1 mouse cellular context compared by ENCODE assay signal in the genomic region with DNA sequence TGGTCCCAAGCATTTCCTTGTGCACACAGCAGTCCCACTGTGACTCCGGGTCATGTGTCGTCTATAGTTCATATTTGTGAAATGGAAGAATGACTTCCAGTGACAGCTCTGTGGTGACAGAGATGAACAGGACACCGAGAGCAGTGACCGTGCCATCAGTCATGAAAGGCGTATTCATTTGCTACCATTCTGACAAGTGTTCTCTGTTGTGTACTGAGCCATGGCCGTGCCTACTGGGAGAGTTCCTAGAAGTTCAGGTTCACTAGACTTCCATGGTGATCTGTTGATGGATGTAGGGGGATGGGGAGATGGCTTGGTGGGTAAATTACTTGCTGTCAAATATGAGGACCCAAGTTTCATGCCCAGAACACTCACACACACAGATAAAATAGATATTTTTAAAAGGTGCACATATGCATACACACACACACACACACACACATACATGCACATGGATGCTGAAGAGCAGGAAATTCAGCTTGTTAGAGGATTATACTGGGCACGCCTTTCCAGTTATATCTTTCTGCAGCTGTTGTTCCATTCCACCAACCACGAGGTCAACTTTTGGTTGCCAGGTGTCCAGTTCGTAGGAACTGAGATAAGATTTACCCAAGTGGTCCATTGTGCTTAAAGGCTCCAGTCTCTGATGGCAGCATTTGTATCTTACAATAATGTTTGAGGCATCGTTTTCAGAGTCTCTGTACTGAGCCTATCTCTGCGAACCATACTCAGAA.
A peak's percentile ranks its signal among the peaks of the same experiment; 100 is the strongest.
TF ChIP-seq lines count a peak whose summit lies in the region.

No protein-coding gene starts in this region.

TF ChIP-seq in CH12.LX, 34 proteins besides CTCF, POLR2A, EP300 and RAD21 (continued from another document):
- no peak for TF ChIP-seq USF2 (conservative IDR thresholded peaks at IDR 0.05; ENCODE audit: low read depth, low read length)
- no peak for TF ChIP-seq ZKSCAN1 (IDR thresholded peaks at IDR 0.05; ENCODE audit: borderline replicate concordance, low read depth, low read length)
- no peak for TF ChIP-seq ZNF384 (IDR thresholded peaks at IDR 0.05; ENCODE audit: low read depth, low read length)
- no peak for TF ChIP-seq NRF1 (IDR thresholded peaks at IDR 0.05; ENCODE audit: low read depth, low read length)
- TF ChIP-seq TBP (conservative IDR thresholded peaks at IDR 0.05; ENCODE audit: low read depth, low read length), result no peak
- peak; percentile 66; the same call in 1 of the 2 replicates for TF ChIP-seq MYC (IDR thresholded peaks at IDR 0.05; ENCODE audit: low read depth, low read length)
- TF ChIP-seq JUND (conservative IDR thresholded peaks at IDR 0.05; ENCODE audit: low read depth, low read length), result no peak
- TF ChIP-seq SMC3 (IDR thresholded peaks at IDR 0.05; ENCODE audit: low read depth, low read length), result no peak
- TF ChIP-seq JUN (IDR thresholded peaks at IDR 0.05; ENCODE audit: insufficient read depth, low read depth, low read length), result no peak
- no peak for TF ChIP-seq ZMIZ1 (IDR thresholded peaks at IDR 0.05; ENCODE audit: low read depth, low read length)
- no peak for TF ChIP-seq POLR2AphosphoS2 (IDR thresholded peaks at IDR 0.05; ENCODE audit: low read depth, low read length)
- TF ChIP-seq MAFK (IDR thresholded peaks at IDR 0.05; ENCODE audit: insufficient replicate concordance, low read length), result no peak
- TF ChIP-seq CHD2 (IDR thresholded peaks at IDR 0.05; ENCODE audit: low read length), result no peak; the same call in 1 of the 2 replicates
- TF ChIP-seq IRF4 (IDR thresholded peaks at IDR 0.05; ENCODE audit: low read depth, low read length), result no peak
- TF ChIP-seq RCOR1 (conservative IDR thresholded peaks at IDR 0.05; ENCODE audit: low read depth, low read length), result no peak
- TF ChIP-seq KAT2A (IDR thresholded peaks at IDR 0.05; ENCODE audit: insufficient replicate concordance, low read length), result no peak
- TF ChIP-seq MAZ (IDR thresholded peaks at IDR 0.05; ENCODE audit: low read depth, low read length), result no peak
- TF ChIP-seq GABPA (IDR thresholded peaks at IDR 0.05; ENCODE audit: insufficient replicate concordance, low read depth, low read length), result no peak
- peak; percentile 32; the same call in 1 of the 2 replicates for TF ChIP-seq MXI1 (IDR thresholded peaks at IDR 0.05; ENCODE audit: low read depth, low read length)
- peak; percentile 72 for TF ChIP-seq MAX (IDR thresholded peaks at IDR 0.05; ENCODE audit: low read length)
- peak; percentile 82 for TF ChIP-seq TCF12 (IDR thresholded peaks at IDR 0.05; ENCODE audit: low read depth, low read length)
- peak; percentile 43; the same call in 1 of the 2 replicates for TF ChIP-seq BHLHE40 (IDR thresholded peaks at IDR 0.05; ENCODE audit: low read depth, low read length)
- TF ChIP-seq HCFC1 (IDR thresholded peaks at IDR 0.05; ENCODE audit: low read depth, low read length), result no peak
TF ChIP-seq in CH12.LX: peak in this region for 7.
